In genomic region chr13:51345839-51346550, GRCm38 (mm10) we compare ENCODE assay signal across 8 mouse cellular contexts.
A peak's percentile ranks its signal among the peaks of the same experiment; 100 is the strongest.
DNase-seq lines count a peak whose midpoint lies in the region; ATAC-seq and TF ChIP-seq lines count a peak whose summit lies in the region.

No protein-coding gene starts in this region.

- H3K4me1 ChIP-seq in embryonic facial prominence, embryonic 11.5 days (ENCODE audit: control insufficient read depth, insufficient read depth, low read length): peaks cover 8% of the 10 kb centered on the region; the same call in 1 of the 2 replicates
- peaks cover 12% of the 10 kb centered on the region for H3K4me1 ChIP-seq in midbrain, embryonic 11.5 days (ENCODE audit: control insufficient read depth, insufficient read depth, low read length)

- no peak overlapping the region for H3K4me2 ChIP-seq in embryonic facial prominence, embryonic 11.5 days (ENCODE audit: low read depth, low read length)
- no peak overlapping the region; the same call in 1 of the 2 replicates for H3K4me2 ChIP-seq in midbrain, embryonic 11.5 days

- H3K27me3 ChIP-seq in embryonic facial prominence, embryonic 11.5 days (ENCODE audit: control insufficient read depth, insufficient read depth, low read length): no peaks in the 10 kb centered on the region
- no peaks in the 10 kb centered on the region for H3K27me3 ChIP-seq in midbrain, embryonic 11.5 days (ENCODE audit: control insufficient read depth, insufficient read depth, low read length)

- 12% methylated on average over 8 of the region's 8 CpGs for WGBS in embryonic facial prominence, embryonic 11.5 days
- 21% methylated on average over 8 of the region's 8 CpGs for WGBS in midbrain, embryonic 11.5 days

- peak overlapping the region; percentile 3 for H3K9ac ChIP-seq in embryonic facial prominence, embryonic 11.5 days (replicated peaks; ENCODE audit: low read length)
- H3K9ac ChIP-seq in midbrain, embryonic 11.5 days (ENCODE audit: low read length): peak overlapping the region; percentile 33

- intact Hi-C loops in heart, postnatal 25 days (cut with DNase I): no loop called here
- intact Hi-C loops in left cerebral cortex, adult 2 months (cut with DNase I): no loop called here

- H3K27ac ChIP-seq in embryonic facial prominence, embryonic 11.5 days (replicated peaks; ENCODE audit: low read depth, low read length): peak overlapping the region; percentile 58
- H3K27ac ChIP-seq in midbrain, embryonic 11.5 days (ENCODE audit: low read depth, low read length): peak overlapping the region; percentile 77
- no peak overlapping the region for H3K27ac ChIP-seq in left cerebral cortex, adult 2 months

- no peak for TF ChIP-seq CTCF in left cerebral cortex, adult 2 months (IDR thresholded peaks at IDR 0.05)

- peak; percentile 32 to 51 for DNase-seq in cerebellum, postnatal 14 days
- no peak for DNase-seq in cerebellum, adult 8-10 months
- DNase-seq in embryonic facial prominence, embryonic 11.5 days (ENCODE audit: low spot score): peak; percentile 58
- peak; percentile 25 for DNase-seq in heart, postnatal 25 days (ENCODE audit: low spot score)
- peak; percentile 91 for DNase-seq in midbrain, embryonic 11.5 days (ENCODE audit: low spot score, missing footprints)
- no peak for DNase-seq in MN1 (ENCODE audit: low spot score)
- no peak for DNase-seq in left cerebral cortex, adult 2 months (ENCODE audit: extremely low spot score in 1 of 2, low spot score in 2 of 2)

- ATAC-seq in embryonic facial prominence, embryonic 11.5 days (replicated peaks; ENCODE audit: insufficient number of reproducible peaks, low FRiP score, low TSS enrichment, low read depth): 0 out of 2 replicates have a peak, but pooled peaks have one; percentile 34
- ATAC-seq in midbrain, embryonic 11.5 days (ENCODE audit: low FRiP score): peak; percentile 85
- ATAC-seq in cerebellum, adult (ENCODE audit: insufficient number of reproducible peaks, low FRiP score, low TSS enrichment): no peak

- H3K9me3 ChIP-seq in embryonic facial prominence, embryonic 11.5 days (replicated peaks; ENCODE audit: control insufficient read depth, low read length): no peaks in the 10 kb centered on the region
- no peaks in the 10 kb centered on the region; the same call in 1 of the 2 replicates for H3K9me3 ChIP-seq in midbrain, embryonic 11.5 days (ENCODE audit: control insufficient read depth, low read length)

- no peak overlapping the region for H3K4me3 ChIP-seq in embryonic facial prominence, embryonic 11.5 days (ENCODE audit: low read depth, low read length)
- no peak overlapping the region for H3K4me3 ChIP-seq in midbrain, embryonic 11.5 days (ENCODE audit: low read depth, low read length)
- no peak overlapping the region for H3K4me3 ChIP-seq in left cerebral cortex, adult 2 months

- H3K36me3 ChIP-seq in embryonic facial prominence, embryonic 11.5 days (replicated peaks; ENCODE audit: control insufficient read depth, insufficient read depth, low read depth, low read length): no peaks in the 10 kb centered on the region
- no peaks in the 10 kb centered on the region for H3K36me3 ChIP-seq in midbrain, embryonic 11.5 days (ENCODE audit: control insufficient read depth, insufficient read depth, low read length)

Comparison
In these comparisons a context has a peak if more than half of its experiments do, and no peak if none do; other contexts are left out.
1. DNase-seq: peak in cerebellum, postnatal 14 days (2 of 2), embryonic facial prominence, embryonic 11.5 days (single experiment), heart, postnatal 25 days (single experiment) and midbrain, embryonic 11.5 days (single experiment); none in cerebellum, adult 8-10 months (single experiment), MN1 (single experiment) and left cerebral cortex, adult 2 months (0 of 2).